Mouse (Mus musculus) myocyte (in vitro differentiated cells): ENCODE results near the gene Cirbp.

ENCODE experiments used
- E2F4 ChIP-seq: IDR thresholded peaks from one replicate; pipeline ENCODE4 v1.6.1; 2011; ENCODE audit warnings: mild to moderate bottlenecking, control low read depth, moderate library complexity; ENCODE audit not compliant: insufficient read depth
- MAX ChIP-seq: IDR thresholded peaks from one replicate; pipeline ENCODE4 v1.6.1; 2011; ENCODE audit warnings: low read depth, mild to moderate bottlenecking, control low read depth
- MYOD1 ChIP-seq, 3 experiments: IDR thresholded peaks; one replicate each; pipeline ENCODE4 v1.6.1; 2011; ENCODE audit warnings: control low read depth in 2 of 3, low read depth in 2 of 3, mild to moderate bottlenecking in 2 of 3, moderate library complexity in 1 of 3; ENCODE audit not compliant: insufficient read length in 2 of 3, control insufficient read depth in 1 of 3
- MYOG ChIP-seq, 3 experiments: IDR thresholded peaks; one replicate each; pipeline ENCODE4 v1.6.1; 2011; ENCODE audit warnings: control low read depth in 2 of 3, low read depth in 2 of 3, mild to moderate bottlenecking in 2 of 3; ENCODE audit not compliant: insufficient read length in 2 of 3, control insufficient read depth in 1 of 3, insufficient read depth in 1 of 3
- POLR2A ChIP-seq: IDR thresholded peaks from one replicate; pipeline ENCODE4 v1.6.1; 2011; ENCODE audit warnings: low read depth, mild to moderate bottlenecking, control low read depth, moderate library complexity; ENCODE audit not compliant: insufficient read length
- POLR2AphosphoS2 ChIP-seq: IDR thresholded peaks from one replicate; pipeline ENCODE4 v1.6.1; 2011; ENCODE audit warnings: low read depth, control low read depth; ENCODE audit not compliant: insufficient read length
- SRF ChIP-seq: IDR thresholded peaks from one replicate; pipeline ENCODE4 v1.6.1; 2011; ENCODE audit warnings: low read depth; ENCODE audit not compliant: control insufficient read depth, insufficient read length
- TCF3 ChIP-seq: IDR thresholded peaks from one replicate; pipeline ENCODE4 v1.6.1; 2011; ENCODE audit warnings: low read depth, control low read depth; ENCODE audit not compliant: insufficient read length
- USF1 ChIP-seq: IDR thresholded peaks from one replicate; pipeline ENCODE4 v1.6.1; 2011; ENCODE audit warnings: low read depth, mild to moderate bottlenecking, control low read depth, moderate library complexity

DNA sequence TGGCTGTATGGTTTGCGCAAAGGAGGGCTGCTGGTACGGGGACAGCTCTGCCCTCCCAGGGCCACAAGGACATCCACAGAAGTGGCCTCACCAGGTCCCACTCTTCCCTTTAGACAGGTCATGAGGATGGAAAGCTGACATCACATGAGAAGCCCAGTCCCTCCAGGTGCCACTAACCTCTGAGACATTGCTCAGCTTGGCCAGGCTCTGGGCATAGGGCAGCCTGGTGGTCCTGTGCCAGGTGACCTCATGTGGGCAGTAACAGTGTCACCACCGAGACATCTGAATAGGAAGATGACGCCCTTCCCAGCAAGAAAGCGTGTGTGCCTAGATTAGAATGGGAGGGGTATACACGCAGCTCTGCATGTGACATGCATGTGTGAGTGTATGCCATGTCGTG lies 16.8 kb downstream of the Cirbp start:
- TF ChIP-seq MAX (no peak), E2F4 (no peak), POLR2A (no peak), TCF3 (no peak), USF1 (no peak), POLR2AphosphoS2 (no peak), MYOD1 (IDR thresholded peaks at IDR 0.05; ENCODE audit: control insufficient read depth in 1 of 3, insufficient read length in 2 of 3, low read depth in 2 of 3) (no peak), MYOG (IDR thresholded peaks at IDR 0.05; ENCODE audit: control insufficient read depth in 1 of 3, insufficient read depth in 1 of 3, insufficient read length in 2 of 3, low read depth in 2 of 3) (no peak), SRF (no peak)
